Mouse (Mus musculus): Measurements from ENCODE around the gene Trim44.

The Trim44 gene

DNA sequence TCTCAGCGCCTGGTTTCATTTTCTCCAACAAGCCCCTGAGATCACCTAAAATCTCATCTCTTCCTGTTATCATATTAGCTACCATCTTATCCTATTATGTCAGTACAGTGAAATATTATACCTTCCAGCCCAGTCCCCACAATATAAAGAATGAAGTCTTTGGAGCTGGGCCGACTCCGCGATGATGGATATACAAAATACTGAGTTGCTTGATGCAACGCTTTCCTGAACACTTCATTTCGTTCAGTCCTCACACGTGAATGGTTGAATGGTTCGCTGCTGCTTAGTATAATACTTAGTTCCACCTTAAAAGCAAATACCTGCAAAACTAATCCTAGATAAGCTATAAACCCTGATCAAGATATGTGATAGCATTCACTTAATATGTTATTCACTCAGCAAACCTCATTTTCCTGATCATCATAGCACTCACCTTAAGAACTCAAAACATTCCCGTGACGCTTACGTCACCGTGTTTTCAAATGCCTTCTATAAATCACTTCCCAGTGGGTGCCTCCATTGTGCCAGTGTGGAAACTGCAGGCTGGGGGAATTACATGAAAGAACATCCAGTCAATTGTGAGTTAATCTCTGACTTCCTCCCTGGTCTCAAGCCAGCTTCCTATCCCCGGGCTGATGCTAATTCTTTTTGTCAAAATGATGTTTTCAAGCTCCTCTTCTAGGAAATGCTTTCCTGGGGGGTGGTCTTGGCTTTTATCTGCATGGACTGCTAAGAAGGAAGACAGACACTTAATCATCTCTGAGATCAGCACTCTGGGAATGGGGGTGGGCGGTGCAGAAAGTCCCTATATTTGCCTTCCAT lies at the start of gene Trim44:
Trim44 (minus strand) TSS at position 466 of the 822 bp plus-strand sequence.
- DNase-seq: no peak

DNA sequence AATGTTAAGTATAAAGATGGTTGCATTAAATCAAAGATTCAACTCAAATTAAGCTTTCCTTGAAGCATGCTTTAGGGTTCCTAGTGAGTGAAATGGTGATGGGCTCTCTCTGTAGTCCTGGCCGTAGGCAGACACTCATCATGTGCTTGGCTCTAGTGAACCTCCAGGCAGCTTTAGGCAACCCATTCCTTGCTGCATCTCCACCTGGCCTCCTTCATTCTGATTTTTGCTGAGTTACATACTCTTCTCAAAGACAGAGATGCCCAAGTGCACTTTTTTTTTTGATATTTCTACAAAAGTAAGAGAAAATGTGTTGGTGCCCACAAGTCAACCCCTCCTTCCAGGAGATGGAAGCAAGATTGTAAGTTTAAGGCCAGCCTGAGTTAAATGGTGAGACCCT lies 47.5 kb upstream of the Trim44 start:
- no peak for DNase-seq

DNA sequence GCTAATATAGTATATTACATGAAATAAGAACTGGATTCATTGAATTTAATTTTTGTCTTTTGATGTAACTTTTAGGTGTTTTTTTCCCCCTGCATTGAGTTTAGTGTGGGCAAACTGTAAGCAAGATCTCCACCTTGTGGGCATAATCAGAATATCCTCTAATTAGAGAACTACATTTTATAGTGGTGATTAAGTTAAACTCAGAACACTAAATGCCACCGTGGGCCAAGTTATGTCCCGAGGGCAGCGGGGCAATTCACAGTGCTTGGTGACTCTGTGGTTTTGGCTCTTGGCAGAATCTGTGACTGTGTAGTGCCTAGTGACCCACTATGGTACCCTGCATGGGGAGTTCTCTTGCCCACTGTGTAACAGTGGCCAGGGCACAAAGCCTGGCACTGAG lies 45.8 kb upstream of the Trim44 start:
- DNase-seq: peak; percentile 11

DNA sequence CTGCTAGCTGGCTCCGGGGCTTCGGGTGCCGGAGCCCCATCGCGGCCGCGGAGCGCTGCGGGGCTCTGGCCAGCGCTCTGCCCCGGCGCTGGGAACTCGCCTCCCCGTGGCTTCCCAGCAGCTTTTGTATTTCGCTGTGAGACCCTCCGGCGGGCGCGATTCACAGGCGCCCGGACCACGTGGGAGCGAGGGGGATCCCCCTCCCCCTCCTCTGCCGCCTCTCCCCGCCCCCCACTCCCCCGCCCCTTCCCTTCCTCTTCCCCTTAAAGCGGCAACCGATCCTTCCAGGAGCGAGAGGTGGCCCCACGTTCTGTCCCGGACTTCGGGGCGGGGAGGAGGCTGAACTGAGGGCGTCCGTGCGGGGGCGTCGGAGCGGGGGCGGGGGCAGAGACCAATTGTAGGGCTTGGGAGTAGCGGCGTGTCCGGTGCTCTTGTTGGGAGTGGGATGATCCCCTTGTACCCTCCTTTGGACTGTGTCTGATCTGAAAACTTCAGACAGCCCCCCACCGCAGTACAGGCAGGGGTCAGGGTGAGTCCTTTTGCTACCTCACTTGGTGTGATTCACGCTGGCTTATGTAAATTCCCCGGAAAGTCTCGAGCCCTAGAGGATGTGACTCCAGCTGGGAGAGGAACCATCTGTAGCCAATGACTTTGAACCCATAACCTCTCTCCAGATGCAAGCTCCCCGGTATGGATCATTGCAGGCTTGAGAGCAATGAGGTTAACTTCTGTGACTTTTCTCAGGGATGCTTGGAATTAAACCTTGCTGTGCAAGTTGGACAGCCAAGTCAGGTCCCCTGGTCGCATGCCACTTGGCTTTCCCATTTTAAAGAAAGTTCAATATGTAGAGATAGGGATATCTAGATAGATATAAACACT lies 44.3 kb upstream of the Trim44 start, which contains the start of gene Fjx1:
Fjx1 (minus strand) TSS at position 829 of the 879 bp plus-strand sequence.
- no peak for DNase-seq

DNA sequence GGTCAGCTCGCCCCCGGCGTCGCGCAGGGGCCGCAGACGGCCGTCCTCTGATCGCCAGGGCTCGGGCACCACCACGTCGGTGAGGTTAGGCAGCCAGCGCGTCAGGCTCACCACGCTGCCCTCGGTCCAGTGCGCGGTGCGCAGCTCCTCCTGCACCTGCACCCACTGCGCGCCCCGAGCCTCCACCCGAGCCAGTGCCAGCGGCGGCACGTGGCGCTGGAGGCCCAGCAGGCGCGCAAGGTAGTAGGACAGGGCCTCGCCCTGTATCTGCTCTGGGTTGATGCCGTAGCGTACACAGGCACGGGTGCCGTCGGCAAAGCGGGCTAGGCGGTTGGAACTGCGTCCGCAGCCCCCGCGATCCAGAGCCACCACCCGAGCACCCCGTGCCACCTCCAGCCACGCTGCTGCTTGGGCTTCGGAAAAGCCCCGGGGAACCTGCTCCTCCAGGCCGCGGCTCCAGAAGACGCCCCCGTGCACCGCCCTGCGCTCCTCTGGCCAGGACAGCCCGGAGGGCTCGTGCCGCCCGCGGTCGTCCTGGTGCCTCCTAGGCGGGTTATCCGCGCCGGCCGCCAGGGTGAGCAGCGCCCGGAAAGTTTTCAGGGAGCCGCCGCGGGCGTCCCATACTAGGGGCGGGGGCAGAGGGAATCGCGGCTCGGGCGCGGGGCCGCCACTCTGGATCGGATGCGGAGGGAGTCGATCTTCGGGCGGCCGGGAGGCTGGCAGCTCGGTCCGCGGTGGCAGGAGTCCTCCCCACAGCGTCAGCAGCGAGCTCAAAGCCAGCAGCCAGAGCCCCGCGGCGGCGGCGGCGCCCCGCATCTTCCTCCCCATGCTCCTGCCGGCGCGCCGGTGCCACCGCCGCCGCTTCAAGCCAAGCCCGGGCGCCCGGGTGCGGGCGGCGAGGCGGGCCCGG lies 43.4 kb upstream of the Trim44 start:
- DNase-seq: peak; percentile 66

DNA sequence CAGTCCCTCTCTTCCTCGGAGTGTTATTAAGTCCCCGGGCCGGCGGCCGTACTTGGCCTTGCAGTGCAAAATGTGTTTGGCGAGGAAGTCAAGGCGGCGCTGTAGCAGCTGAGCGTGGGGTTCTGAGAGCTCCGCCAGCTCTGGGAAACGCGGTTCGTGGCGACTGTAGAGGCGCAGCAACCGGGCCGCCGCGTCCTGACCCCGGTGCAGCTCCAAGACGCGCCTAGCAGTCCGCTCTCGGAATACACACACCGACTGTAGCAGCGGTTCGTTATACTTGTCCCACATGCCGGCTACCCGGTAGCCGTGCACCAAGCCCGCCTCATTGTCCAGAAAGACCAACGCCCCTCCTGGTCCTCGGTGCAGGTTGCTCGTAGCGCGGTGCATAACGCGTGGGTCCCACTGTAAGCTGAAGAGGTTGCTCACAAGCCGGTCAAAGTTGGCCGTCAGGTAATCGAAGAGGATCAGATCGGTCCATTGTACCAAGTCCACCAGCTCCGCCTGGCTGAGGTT lies 42.7 kb upstream of the Trim44 start:
- DNase-seq: peak; percentile 69

DNA sequence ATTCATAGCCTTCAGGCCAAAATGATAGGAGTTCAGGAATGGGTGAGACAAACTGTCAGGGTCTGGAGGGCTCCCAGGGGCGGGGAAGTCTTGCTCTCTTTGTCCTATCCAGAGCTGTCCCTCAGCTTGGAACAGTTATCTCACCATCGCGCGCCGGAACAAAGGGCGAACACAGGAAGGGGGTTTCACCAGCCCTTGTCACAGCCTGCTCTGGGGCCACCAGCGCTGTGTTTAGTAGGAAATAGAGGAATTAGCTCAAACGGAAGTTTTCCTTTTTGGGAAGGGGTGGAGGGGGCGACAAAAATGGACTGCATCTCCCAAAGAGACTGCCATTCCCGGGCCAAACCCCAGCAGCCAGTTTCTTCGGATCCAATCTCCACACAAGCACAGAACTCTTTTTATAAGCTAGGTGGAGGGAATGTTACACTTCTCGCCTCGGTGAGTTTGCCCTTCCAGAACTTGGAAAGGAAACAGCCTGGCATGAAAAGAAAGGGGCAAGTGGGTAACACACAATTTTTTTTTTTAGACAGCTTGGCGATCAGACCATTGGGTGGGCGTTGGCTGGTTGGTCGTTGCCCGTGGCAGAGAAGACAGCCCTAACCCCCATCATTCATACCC lies 42.1 kb upstream of the Trim44 start:
- peak; percentile 42 for DNase-seq

DNA sequence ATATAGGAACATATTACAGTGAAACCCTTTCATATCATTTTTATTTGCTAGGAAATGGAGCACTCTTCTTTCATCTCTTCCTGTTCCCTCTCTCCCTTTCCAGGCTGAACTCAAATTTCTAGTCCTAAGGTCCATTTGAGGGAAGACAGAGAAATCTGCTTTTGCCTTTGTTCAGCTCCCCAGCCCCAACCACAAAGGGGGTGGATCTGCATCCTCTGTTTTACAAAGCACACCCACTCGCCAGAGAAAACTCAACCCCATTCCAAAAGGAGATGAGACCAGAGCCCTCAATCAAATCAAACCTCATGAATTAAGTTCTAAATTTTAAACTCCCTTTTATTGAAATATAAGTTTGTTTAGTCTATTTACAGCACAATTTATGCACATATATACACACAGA lies 41.4 kb upstream of the Trim44 start:
- no peak for DNase-seq

DNA sequence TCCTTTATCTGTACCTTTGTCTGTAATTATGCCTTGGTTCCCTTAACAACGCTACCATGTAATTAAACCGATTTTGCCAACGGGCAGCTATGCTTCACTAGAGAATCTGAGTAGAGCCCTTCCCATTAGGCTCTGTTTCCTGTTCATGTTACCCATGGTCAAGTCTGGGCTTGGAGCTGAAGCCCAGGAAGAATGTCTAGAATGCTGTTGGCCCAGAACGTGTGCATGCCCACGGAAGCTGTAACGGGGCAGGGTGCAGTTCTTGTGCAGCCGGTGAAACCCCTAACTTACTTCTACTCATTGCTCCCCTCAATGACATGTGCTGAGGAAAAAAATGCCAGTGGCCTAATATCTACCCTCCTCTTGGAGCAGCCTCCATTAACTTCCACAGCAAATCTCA lies 40.2 kb upstream of the Trim44 start:
- DNase-seq: no peak

DNA sequence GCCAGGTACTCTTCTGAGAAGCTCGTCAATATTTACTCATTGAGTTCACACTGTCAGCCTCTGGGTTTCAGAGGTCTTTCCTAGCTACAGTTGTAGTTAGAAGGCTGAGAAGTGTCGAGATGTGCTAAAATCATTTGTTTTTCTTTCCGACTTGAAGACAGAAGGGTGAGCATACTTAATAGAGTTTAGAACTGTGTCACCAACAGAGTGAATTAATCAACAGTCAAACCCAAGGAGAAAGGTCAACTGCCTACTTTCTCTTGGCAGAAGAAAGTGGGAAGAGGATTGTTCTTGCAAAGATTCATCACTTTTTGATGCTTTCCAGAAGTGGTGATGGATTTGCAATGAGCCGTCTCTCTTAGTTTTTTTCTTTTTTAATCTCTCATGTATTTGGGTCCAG lies 39.2 kb upstream of the Trim44 start:
- no peak for DNase-seq

DNA sequence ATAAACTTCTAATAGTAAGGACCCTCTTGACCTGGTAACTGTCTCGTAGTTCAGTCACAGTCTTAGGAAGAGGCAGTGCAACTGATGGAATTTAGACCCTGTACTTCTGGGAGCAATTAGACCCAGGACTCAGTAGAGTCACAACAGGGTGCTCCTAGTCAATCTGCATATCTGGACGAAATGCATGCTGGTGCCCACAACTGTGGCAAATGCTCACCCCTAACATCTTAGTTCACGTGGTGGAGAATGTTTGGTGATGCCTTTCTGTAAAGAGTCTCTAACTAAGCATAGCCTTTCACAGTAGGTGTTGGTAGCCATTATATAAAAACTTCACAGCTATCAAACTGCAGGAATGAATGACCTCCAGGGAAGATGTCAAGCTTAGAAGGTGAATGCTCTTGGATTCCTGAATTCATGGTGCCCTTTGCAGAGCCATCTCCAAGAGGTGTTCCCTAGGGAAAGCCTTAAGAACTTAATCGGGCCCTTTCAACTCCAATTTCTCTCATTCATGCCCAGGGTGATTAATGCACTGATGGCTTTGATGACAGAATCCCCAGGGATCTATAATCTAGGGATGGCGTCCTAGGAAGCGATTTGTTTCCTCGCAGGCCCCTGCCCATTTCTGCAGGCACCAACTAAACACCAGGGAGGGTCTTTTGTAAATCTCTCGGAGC lies 29.9 kb upstream of the Trim44 start:
- no peak for DNase-seq

DNA sequence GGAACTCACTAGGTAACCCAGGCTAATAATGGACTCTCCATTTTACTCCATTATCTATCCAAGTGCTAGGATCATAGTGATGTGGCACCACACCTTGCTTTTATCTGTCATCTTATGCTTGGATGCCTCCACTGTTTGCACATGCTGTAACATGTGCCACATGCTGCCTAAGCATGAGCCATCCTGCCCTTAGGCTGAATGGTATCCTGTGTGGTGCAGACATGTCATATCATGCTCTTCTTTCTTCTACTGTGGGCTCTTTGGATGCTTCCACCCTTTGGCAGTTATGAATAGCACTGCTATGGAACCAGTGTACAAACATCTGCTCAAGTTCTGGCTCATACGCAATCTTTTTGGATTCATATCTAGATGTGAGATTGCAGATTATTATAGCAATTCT lies 26.3 kb upstream of the Trim44 start:
- DNase-seq: no peak

DNA sequence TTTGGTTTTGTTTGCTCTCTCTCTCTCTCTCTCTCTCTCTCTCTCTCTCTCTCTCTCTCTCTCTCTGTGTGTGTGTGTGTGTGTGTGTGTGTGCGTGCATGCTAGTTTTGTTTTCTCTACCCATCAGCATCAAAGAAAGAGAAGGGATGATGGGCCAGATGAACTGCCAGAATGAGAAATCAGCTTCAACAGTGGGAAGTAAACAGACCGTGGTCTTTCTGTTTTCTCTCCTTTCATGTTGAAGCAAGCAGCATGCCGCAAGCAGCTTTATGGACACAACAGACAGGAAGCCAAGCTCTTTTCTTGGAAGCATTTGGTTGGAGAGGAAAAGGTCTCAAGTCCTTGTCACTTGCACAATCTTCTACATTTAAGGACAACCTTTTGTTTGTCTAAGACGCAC lies 23.5 kb upstream of the Trim44 start:
- DNase-seq: no peak

DNA sequence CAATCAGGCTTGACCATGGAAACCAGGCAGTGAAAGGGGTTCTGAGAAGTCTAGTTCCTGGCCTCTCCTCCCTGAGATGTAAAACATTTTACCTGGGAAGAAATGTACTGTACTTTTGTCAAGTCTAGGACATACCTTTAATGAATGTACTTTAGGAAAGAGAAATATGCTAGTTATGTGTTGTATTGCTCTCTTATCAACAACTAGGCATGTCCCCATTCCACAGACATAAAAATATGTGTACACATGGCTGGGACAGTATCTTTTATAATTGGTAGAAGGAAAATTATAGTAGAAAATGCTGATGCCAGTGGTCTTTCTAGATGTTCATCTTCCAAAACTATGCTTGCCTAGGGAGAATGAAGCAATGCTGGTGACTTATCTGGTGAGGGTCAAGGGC lies 20.3 kb upstream of the Trim44 start:
- DNase-seq: no peak

DNA sequence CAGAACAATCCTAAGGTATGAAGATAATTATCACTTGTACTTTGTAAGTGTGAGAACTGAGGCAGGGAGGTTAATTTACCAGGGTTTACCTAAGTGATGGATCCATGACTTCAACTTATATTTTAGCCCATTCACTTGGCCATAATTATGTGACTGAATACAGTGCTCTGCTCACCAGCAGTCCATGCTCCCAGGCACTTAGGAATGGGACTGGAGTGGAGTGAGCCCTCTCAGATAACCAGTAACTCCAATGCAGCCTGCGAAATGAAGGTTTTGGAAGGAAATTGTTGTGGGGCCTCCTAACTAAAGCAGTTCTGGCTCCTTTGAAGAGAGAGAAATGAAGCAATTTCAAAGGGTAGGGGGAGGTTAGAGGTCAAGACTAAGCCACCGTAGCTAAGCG lies 18.8 kb upstream of the Trim44 start:
- no peak for DNase-seq

DNA sequence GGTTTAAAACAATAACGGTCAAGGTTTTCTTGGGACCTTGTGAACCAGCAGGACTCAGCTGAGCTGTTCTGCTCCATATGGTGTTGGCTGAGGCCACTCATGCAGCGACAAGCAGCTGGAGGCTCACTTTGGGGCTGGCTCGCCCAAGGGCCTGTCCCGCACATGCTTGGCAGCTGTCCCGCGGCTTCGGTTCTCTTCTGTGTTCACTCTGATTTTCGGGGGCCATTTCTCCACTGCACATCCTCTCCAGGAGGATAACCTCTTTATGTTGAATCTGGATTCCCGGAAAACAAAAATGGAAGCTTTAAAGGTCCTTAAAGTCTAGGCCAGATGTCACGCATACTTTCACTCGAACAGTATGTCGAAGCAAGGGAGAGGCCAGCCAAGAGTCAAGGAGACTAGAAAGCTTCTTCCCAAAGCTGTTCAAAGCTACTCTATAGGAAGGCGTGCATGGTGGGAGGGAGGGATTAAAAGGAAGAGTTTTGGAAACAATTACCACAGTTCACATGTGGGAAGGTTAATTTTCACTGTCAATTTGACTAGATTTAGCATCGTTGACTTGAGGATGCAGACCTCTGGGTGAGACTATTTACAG lies 8.6 kb upstream of the Trim44 start:
- DNase-seq: no peak

DNA sequence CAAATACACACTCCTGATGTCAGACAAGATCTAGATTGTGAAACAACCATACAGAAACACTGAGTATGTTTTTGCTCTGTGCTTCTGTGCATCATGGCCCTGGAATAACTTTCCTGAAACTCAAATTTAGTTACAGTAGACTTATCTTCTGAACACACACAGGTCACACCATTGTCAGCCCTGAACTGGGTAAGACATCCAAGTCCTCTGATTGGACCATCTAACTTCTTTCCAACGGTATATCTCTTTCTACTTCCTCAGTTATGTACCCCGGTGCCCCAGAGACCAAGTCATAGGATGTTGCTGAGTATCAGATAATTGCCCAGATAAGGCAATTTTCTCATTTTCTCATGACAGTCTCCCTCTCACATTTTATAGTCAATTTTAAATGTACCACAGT lies 5.1 kb upstream of the Trim44 start:
- DNase-seq: no peak

DNA sequence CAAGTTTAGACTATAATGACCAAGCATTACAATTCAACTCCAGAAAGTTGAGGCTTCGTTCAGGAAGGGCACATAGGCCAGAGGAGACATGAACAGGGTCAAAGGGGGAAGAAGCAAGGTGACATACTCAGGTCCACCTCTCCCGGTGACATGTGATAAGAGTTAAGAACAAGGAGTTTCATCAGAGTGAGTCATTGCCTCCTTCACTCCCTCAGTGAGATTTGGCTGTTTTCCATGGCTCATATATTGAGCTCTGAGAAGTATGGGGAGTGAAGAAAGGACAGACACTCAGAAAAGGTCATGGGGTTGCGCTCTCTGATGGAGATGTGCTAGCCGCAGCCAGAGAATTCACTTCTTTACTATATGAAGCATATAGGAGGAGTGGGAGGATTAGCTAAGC lies 3.0 kb upstream of the Trim44 start:
- DNase-seq: no peak

DNA sequence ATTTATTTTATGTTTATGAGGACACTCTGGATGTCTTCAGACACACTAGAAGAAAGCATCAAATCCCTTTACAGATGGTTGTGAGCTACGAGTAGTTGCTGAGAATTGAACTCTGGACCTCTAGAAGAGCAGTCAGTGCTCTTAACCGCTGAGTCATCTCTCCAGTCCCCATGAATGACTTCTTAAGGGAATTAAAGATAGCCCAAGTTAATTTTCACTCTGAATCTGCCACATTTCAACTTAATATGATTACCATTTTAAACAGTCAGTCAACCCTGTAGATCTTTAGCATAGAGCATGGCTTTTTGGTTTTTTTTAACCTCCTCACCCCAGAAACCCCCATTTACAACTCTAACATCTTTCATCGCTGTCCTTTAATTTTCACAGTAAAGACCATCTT lies 2.1 kb upstream of the Trim44 start:
- no peak for DNase-seq

DNA sequence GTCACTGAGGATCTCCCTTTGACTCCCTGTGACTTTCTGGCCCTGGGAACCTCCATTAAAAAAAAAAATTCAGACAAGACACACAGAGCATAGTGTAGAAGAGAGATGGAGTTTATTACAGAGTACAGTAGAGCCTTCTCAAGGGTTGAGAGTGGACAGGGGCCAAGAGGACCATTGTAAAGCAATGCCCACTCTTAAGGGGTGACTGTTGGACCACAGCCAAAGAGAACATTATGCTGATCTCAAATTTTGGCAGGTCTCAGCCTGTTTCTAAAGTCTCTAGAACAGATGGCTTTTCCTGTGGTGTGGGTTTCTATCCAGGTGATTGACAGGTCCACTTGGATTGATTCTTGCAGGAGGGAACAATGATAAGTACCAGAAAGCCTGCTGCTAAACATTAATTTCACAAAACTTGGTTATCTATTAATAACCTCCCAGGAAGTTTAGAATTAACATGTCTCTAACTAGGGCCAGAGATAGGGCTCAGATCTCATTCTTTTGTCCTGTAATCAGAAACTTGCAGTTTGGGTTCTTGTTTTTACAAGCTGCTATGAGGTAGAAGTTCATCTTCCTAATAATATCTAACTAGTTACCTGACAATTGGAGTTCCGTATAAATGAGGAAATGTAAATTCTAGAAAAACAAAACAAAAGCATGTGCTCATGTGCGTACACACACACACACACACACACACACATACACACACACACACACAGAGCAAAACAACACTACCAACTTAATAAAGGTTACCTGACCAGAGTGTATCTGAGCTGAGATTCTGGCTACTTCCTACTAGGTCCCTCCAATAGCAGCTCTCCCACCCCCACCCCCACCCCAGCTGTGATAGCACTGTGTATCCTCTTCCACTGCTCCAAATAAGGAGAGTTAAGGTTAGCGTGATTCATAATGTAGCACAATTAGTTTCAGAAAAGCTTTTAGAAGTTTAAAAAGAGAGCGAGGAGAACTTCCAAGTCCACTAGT lies 1.0 kb downstream of the Trim44 start:
- DNase-seq: no peak

All from thymus, postnatal 4 days (tissue).